Mouse (Mus musculus) forebrain, embryonic 14.5 days (tissue): ENCODE results near the gene Phox2b. TPM values are rescaled to one million over a fixed set of nuclear protein-coding genes. Genes with fewer than 3 reads are reported as not detected.

Source experiments
- ATAC-seq: fragments of 200-750 bp; cut with Nextera tagmentation; 2 replicates; pipeline ENCODE4 v1.8.0; 2017; ENCODE audit warnings: mild to moderate bottlenecking, moderate library complexity
- DNase-seq: peaks from one replicate; pipeline ENCODE4 v3.0.0-alpha.2; 2015; ENCODE audit warnings: low spot score
- H3K27ac ChIP-seq: fragments of 300-500 bp; sonication (generic); 2 replicates; pipeline ENCODE4 v1.5.1; 2014; ENCODE audit warnings: low read depth, mild to moderate bottlenecking, control low read depth, low read length, moderate library complexity
- H3K27me3 ChIP-seq: fragments of 300-500 bp; sonication (generic); replicated peaks from 2 replicates; pipeline ENCODE4 v1.6.1; 2014; ENCODE audit warnings: low read length, control low read depth, mixed read lengths; ENCODE audit not compliant: control insufficient read depth, insufficient read depth
- H3K36me3 ChIP-seq: fragments of 300-500 bp; sonication (generic); 2 replicates; pipeline ENCODE4 v1.6.1; 2014; ENCODE audit warnings: low read length, control low read depth; ENCODE audit not compliant: control insufficient read depth, insufficient read depth
- H3K4me1 ChIP-seq: fragments of 300-500 bp; sonication (generic); 2 replicates; pipeline ENCODE4 v1.6.1; 2014; ENCODE audit warnings: antibody characterized with exemption, low read length, control low read depth; ENCODE audit not compliant: control insufficient read depth, insufficient read depth
- H3K4me2 ChIP-seq: fragments of 300-500 bp; sonication (generic); 2 replicates; pipeline ENCODE4 v1.6.1; 2014; ENCODE audit warnings: mild to moderate bottlenecking, control low read depth, low read length
- H3K4me3 ChIP-seq: fragments of 300-500 bp; sonication (generic); 2 replicates; pipeline ENCODE4 v1.5.1; 2014; ENCODE audit warnings: low read depth, low read length, control low read depth
- H3K9ac ChIP-seq: fragments of 300-500 bp; sonication (generic); 2 replicates; pipeline ENCODE4 v1.6.1; 2014; ENCODE audit warnings: mild to moderate bottlenecking, low read length, control low read depth, moderate library complexity
- H3K9me3 ChIP-seq: fragments of 300-500 bp; sonication (generic); replicated peaks from 2 replicates; pipeline ENCODE4 v1.6.1; 2016; ENCODE audit warnings: low read length, control low read depth, mixed read lengths; ENCODE audit not compliant: control insufficient read depth
- WGBS: fragments of 180-500 bp; shearing (Covaris S2); extraction: QIAGEN DNeasy Blood & Tissue Kit; methylation state at CpG from one replicate; pipeline ENCODE4 v1.1.7; 2014; 5-methylcytosine and 5-hydroxymethylcytosine counted together
- microRNA-seq: library from miRNA; unstranded; fragments of <30 nt; microRNA quantifications from one replicate; pipeline ENCODE4, GENCODE M21; 2016
- polyA plus RNA-seq: library from polyadenylated mRNA; unstranded; fragments of >200 nt; fragmentation: Nextera tagmentation; extraction: Ambion mirVana; gene quantifications from 2 replicates; pipeline ENCODE4 v1.2.1, GENCODE M21; 2014

Phox2b gene
- polyA plus RNA-seq, 1 experiment from 2014 or later = not detected

- ATAC-seq = peak; percentile 79
- H3K9me3 ChIP-seq = no peaks in the 10 kb centered on the region
Observed at GRCm38 (mm10) chr5:67048003-67048402, 51.1 kb downstream of the Phox2b start.

More at GRCm38 (mm10) chr5:67048003-67048402, 51.1 kb downstream of the Phox2b start:
- DNase-seq = peak; percentile 89
- Histone ChIP-seq H3K4me2 (no peak overlapping the region), H3K4me1 (no peaks in the 10 kb centered on the region), H3K9ac (no peak overlapping the region), H3K27me3 (no peaks in the 10 kb centered on the region), H3K36me3 (peaks cover 20% of the 10 kb centered on the region), H3K27ac (no peak overlapping the region), H3K4me3 (no peak overlapping the region)
- 13% methylated on average over 4 of the region's 4 CpGs for WGBS

Small RNA genes within 50 kb of the gene (microRNA-seq; reads per million reads assigned to microRNA genes)
- gene Gm23841 = not detected

Other genes with a start within 250 kb of the Phox2b start
- 83.2 and 86.7 TPM in 2 replicates for gene Tmem33, start 161.3 kb upstream of the Phox2b start, polyA plus RNA-seq
- gene Slc30a9, start 207.7 kb upstream of the Phox2b start, polyA plus RNA-seq = 160 and 166 TPM in 2 replicates